Mouse (Mus musculus): ENCODE data around the gene Dcst2. TPM values are rescaled to one million over a fixed set of nuclear protein-coding genes. Genes with fewer than 3 reads are reported as not detected.

The Dcst2 gene
- polyA plus RNA-seq, 1 experiment from 2014 or later = 0.21 TPM

DNA sequence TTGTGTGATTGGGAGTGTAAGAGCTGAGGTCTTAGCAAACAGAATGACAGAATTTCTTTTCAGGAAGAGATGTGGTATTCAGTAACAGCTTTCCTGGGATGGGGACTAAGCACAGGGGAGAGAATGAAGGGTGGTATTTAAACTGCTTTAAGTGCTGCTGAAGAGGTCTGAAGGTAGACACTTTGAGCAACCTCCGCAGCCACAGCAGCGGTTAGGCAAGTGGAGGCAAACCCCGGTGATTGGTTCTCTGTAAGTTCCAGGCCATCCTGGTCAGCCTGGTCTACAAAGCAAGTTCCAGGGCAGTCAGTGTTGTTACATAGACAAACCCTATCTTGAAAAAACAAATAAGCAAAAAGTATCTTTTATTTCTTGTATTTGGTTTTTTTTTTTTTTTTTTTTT lies 58.2 kb downstream of the Dcst2 start:
- Histone ChIP-seq H3K9ac (0 out of 2 replicates have a peak overlapping the region, but pooled peaks have one; percentile 59), H3K36me3 (replicated peaks; ENCODE audit: control insufficient read depth, insufficient read depth) (peaks cover 15% of the 10 kb centered on the region), H3K4me1 (replicated peaks; ENCODE audit: control insufficient read depth, insufficient read depth, low read length) (peaks cover 29% of the 10 kb centered on the region), H3K4me2 (replicated peaks) (peak overlapping the region; percentile 88), H3K4me3 (replicated peaks; ENCODE audit: low read length) (peak overlapping the region; percentile 55; the same call in 1 of the 2 replicates), H3K27ac (peak overlapping the region; percentile 90; the same call in 1 of the 2 replicates), H3K9me3 (ENCODE audit: control insufficient read depth, low read length) (no peaks in the 10 kb centered on the region), H3K27me3 (ENCODE audit: control insufficient read depth, insufficient read depth, low read length) (no peaks in the 10 kb centered on the region)
- DNase-seq (ENCODE audit: low spot score) (no peak), ATAC-seq (ENCODE audit: low FRiP score) (no peak)
- 43% methylated on average over 3 of the region's 3 CpGs for WGBS

DNA sequence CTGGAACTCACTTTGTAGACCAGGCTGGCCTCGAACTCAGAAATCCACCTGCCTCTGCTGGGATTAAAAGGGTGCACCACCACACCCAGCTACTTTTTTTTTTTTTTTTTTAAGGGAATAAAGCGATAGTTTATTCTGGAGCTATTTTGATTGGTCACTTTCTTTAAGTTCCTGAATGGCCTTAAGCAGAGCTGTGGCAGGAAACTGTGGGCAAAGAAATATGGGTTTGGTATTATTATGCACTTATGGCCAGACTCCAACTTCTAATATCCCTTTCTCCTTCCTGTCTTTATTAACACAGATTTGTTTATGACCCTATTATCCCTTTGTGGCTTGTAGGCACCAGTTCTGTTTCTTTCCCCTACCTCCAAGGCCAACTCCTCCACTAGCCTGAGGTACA lies 58.6 kb downstream of the Dcst2 start:
- ATAC-seq (ENCODE audit: low FRiP score) = no peak
- DNase-seq (ENCODE audit: low spot score) = no peak
- H3K27me3 ChIP-seq (ENCODE audit: control insufficient read depth, insufficient read depth, low read length) = no peaks in the 10 kb centered on the region
- H3K4me2 ChIP-seq (replicated peaks) = peak overlapping the region; percentile 56
- no peak overlapping the region for H3K4me3 ChIP-seq (replicated peaks; ENCODE audit: low read length)
- no peak overlapping the region for H3K9ac ChIP-seq
- peaks cover 29% of the 10 kb centered on the region for H3K4me1 ChIP-seq (replicated peaks; ENCODE audit: control insufficient read depth, insufficient read depth, low read length)
- H3K36me3 ChIP-seq (replicated peaks; ENCODE audit: control insufficient read depth, insufficient read depth) = peaks cover 12% of the 10 kb centered on the region; the same call in 1 of the 2 replicates
- 71% methylated on average over 2 of the region's 2 CpGs for WGBS
- peak overlapping the region; percentile 50; the same call in 1 of the 2 replicates for H3K27ac ChIP-seq
- no peaks in the 10 kb centered on the region for H3K9me3 ChIP-seq (ENCODE audit: control insufficient read depth, low read length)

DNA sequence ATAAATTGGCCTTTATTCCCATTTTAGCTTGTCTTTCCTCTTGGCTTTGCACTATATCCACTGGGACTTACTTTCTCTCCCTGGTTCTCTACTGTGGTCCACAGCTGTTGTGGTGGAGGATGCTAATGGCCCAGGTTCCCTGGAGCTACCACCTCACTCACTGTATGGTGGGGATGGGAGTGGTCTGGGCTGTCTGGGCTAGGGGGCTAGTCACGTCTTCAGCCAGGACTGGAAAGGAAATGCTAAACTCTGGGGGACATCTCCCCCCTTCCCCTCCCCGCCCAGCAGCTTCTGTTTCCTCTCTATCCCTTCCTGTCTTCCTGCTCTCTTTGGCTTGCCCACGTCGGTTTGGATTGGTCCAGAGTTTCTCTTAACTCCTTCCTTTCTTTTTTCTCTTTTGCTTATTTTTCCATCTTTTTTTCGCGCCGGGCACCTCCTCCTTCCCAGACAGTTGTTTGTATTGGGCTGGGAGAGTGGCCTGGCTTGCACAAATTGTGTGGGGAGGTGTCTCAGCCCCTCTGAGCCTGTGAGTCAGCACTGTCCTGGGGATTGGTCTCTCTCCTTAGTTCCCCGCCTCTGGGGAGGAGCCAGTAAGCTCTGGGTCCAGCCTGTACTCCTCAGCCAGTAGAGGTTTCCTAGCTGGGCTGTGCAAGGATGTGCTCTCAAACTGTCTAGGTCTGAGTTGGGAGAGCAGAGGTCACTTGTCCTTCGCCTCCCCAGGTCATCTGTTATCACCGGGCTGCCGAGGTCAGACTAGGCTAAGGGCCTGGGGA lies 59.4 kb downstream of the Dcst2 start:
- peak overlapping the region; percentile 57 for H3K9ac ChIP-seq
- peak overlapping the region; percentile 56 for H3K4me2 ChIP-seq (replicated peaks)
- DNase-seq (ENCODE audit: low spot score) (peak; percentile 48), ATAC-seq (ENCODE audit: low FRiP score) (peak; percentile 54; the same call in 1 of the 2 replicates)
- WGBS = 3% methylated on average over 11 of the region's 11 CpGs
- no peaks in the 10 kb centered on the region for H3K27me3 ChIP-seq (ENCODE audit: control insufficient read depth, insufficient read depth, low read length)
- H3K4me1 ChIP-seq (replicated peaks; ENCODE audit: control insufficient read depth, insufficient read depth, low read length) = peaks cover 29% of the 10 kb centered on the region
- no peaks in the 10 kb centered on the region for H3K9me3 ChIP-seq (ENCODE audit: control insufficient read depth, low read length)
- H3K4me3 ChIP-seq (replicated peaks; ENCODE audit: low read length) = peak overlapping the region; percentile 27
- H3K36me3 ChIP-seq (replicated peaks; ENCODE audit: control insufficient read depth, insufficient read depth) = 0 out of 2 replicates have a peak, but pooled peaks cover 7% of the 10 kb centered on the region
- H3K27ac ChIP-seq = peak overlapping the region; percentile 50; the same call in 1 of the 2 replicates

DNA sequence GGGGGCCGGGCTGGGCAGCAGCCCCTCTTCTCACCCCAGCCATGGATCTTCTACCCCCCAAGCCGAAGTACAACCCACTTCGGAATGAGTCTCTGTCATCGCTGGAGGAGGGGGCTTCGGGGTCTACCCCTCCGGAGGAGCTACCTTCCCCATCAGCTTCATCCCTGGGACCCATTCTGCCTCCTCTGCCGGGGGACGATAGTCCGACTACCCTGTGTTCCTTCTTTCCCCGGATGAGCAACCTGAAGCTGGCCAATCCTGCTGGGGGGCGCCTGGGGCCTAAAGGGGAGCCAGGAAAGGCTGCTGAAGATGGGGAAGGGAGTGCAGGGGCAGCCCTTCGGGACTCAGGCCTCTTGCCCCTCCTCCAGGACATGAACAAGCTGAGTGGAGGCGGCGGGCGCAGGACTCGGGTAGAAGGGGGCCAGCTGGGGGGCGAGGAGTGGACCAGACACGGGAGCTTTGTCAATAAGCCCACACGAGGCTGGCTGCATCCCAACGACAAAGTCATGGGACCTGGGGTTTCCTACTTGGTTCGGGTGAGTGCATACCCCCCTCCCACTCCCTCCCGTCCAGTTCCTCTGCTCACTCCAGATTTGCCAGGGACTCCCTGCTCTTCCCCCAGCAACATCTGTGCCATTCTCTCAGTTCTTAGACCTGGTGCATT lies 60.2 kb downstream of the Dcst2 start:
- no peaks in the 10 kb centered on the region for H3K27me3 ChIP-seq (ENCODE audit: control insufficient read depth, insufficient read depth, low read length)
- DNase-seq (ENCODE audit: low spot score) (no peak), ATAC-seq (ENCODE audit: low FRiP score) (no peak)
- H3K9me3 ChIP-seq (ENCODE audit: control insufficient read depth, low read length) = no peaks in the 10 kb centered on the region
- H3K9ac ChIP-seq = peak overlapping the region; percentile 57
- peaks cover 14% of the 10 kb centered on the region for H3K36me3 ChIP-seq (replicated peaks; ENCODE audit: control insufficient read depth, insufficient read depth)
- H3K4me3 ChIP-seq (replicated peaks; ENCODE audit: low read length) = peak overlapping the region; percentile 27
- whole genome bisulfite sequencing = 11% methylated on average over 21 of the region's 22 CpGs
- peak overlapping the region; percentile 16; the same call in 1 of the 2 replicates for H3K27ac ChIP-seq
- H3K4me2 ChIP-seq (replicated peaks) = peak overlapping the region; percentile 56
- H3K4me1 ChIP-seq (replicated peaks; ENCODE audit: control insufficient read depth, insufficient read depth, low read length) = peaks cover 29% of the 10 kb centered on the region

DNA sequence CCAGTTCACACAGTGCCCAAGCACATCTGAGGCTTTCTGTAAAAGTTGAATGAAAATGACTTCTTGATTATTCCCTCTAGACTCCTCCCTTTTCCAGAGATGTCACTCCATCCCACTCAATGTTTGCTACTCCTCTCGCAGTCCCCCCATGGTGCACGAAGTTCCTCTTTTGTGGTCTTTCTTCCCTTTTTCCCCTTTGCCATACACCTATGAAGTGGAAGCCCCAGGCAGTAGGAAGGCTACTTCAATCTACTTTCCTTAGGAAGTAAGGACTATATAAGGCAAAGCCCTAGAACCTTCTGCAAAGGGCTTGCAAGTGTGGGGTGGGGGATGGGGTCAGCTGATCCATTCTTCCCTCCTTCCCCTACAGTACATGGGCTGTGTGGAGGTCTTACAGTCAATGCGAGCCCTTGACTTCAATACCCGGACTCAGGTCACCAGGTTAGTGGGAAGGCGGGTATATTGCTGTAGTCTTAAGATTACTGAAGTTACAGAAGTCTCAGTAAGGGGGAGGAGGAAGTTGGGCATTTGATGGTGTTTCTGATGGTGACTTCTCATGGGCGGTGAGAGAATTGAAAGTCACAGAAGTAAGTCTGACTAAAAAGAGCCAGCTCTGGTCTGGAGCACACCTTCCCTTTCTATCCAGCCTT lies 60.9 kb downstream of the Dcst2 start:
- no peak overlapping the region for H3K27ac ChIP-seq
- H3K4me1 ChIP-seq (replicated peaks; ENCODE audit: control insufficient read depth, insufficient read depth, low read length) = peaks cover 24% of the 10 kb centered on the region
- DNase-seq (ENCODE audit: low spot score) (no peak), ATAC-seq (ENCODE audit: low FRiP score) (no peak)
- peak overlapping the region; percentile 56 for H3K4me2 ChIP-seq (replicated peaks)
- H3K36me3 ChIP-seq (replicated peaks; ENCODE audit: control insufficient read depth, insufficient read depth) = peaks cover 22% of the 10 kb centered on the region
- peak overlapping the region; percentile 27; the same call in 1 of the 2 replicates for H3K4me3 ChIP-seq (replicated peaks; ENCODE audit: low read length)
- no peaks in the 10 kb centered on the region for H3K9me3 ChIP-seq (ENCODE audit: control insufficient read depth, low read length)
- 71% methylated on average over 6 of the region's 6 CpGs for WGBS
- H3K9ac ChIP-seq = no peak overlapping the region
- no peaks in the 10 kb centered on the region for H3K27me3 ChIP-seq (ENCODE audit: control insufficient read depth, insufficient read depth, low read length)

DNA sequence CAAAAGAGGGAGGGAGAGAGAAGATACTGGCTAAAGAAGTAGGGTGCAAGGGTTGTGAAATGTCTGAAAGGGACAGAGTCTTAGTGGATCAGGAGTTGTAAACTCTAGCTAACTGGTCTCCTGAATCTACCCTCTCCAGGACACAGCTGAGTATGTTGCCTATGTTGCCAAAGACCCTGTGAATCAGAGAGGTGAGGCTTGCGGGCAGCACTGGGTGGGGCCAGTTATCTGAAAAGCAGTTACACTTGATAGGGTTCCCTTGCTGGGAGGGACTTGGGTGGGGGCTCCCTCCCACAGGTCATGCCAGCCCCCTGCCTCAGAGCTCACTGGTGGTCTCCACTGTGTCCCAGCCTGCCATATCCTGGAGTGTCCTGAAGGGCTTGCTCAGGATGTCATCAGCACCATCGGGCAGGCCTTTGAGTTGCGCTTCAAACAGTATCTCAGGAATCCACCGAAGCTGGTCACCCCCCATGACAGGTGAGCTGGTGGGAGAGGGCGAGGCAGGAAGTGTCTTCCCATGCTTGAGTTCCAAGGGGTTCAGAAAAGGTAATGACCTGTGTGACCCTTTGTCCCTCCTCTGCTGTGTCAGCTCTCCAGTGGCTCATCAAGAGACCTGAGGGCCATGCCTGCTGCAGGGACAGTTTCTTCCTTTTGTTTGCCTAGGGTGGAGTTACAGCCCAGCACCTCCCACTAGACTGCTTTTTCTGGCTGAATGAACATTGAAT lies 62.8 kb downstream of the Dcst2 start:
- Histone ChIP-seq H3K9me3 (ENCODE audit: control insufficient read depth, low read length) (no peaks in the 10 kb centered on the region), H3K4me3 (replicated peaks; ENCODE audit: low read length) (no peak overlapping the region), H3K27me3 (ENCODE audit: control insufficient read depth, insufficient read depth, low read length) (no peaks in the 10 kb centered on the region), H3K27ac (no peak overlapping the region), H3K4me1 (replicated peaks; ENCODE audit: control insufficient read depth, insufficient read depth, low read length) (peaks cover 18% of the 10 kb centered on the region), H3K4me2 (replicated peaks) (no peak overlapping the region), H3K9ac (no peak overlapping the region), H3K36me3 (replicated peaks; ENCODE audit: control insufficient read depth, insufficient read depth) (peaks cover 27% of the 10 kb centered on the region)
- DNase-seq (ENCODE audit: low spot score) = no peak
- 88% methylated on average over 5 of the region's 5 CpGs for WGBS
- no peak for ATAC-seq (ENCODE audit: low FRiP score)

DNA sequence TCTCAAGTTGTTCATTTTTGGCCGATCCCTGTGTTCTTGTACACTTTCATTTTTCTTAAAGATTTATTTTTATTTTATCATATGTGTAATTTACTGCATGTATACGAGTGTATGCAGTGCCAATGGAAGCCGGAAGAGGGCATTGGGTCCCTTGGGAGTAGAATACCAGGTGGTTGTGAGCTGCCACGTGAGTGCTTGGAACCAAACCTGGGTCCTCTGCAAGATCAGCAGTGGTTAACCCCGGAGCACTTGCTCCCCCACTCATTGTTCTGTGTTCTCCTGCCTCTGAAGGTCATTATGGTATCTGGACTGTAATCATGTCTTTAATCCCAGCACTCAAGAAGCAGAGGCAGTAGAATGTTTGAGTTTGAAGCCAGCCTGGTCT lies 63.4 kb downstream of the Dcst2 start:
- no peak overlapping the region for H3K4me3 ChIP-seq (replicated peaks; ENCODE audit: low read length)
- no peak overlapping the region for H3K4me2 ChIP-seq (replicated peaks)
- 87% methylated on average over 5 of the region's 5 CpGs for WGBS
- ATAC-seq (ENCODE audit: low FRiP score) (no peak), DNase-seq (ENCODE audit: low spot score) (no peak)
- no peak overlapping the region for H3K27ac ChIP-seq
- peaks cover 27% of the 10 kb centered on the region for H3K36me3 ChIP-seq (replicated peaks; ENCODE audit: control insufficient read depth, insufficient read depth)
- H3K9me3 ChIP-seq (ENCODE audit: control insufficient read depth, low read length) = no peaks in the 10 kb centered on the region
- peaks cover 14% of the 10 kb centered on the region for H3K4me1 ChIP-seq (replicated peaks; ENCODE audit: control insufficient read depth, insufficient read depth, low read length)
- no peak overlapping the region for H3K9ac ChIP-seq
- H3K27me3 ChIP-seq (ENCODE audit: control insufficient read depth, insufficient read depth, low read length) = no peaks in the 10 kb centered on the region

DNA sequence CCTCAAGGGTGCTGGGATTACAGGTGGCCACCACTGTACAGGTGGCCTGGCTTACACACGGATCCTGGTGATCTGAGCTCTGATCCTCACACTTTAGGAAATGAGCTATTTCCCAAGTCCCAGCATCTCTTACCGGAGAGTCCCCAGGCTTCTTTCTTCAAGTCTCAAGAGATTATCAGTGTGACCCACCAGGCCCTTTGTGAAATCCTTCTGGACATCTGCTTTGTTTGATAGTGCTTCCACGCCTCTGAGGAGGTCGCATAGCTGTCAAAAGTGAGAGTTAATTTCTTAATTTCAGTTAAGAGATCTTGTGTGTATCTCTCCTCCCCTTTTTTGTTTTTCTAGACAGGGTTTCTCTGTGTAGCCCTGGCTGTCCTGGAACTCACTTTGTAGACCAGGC lies 64.1 kb downstream of the Dcst2 start:
- DNase-seq (ENCODE audit: low spot score) = no peak
- Histone ChIP-seq H3K4me2 (replicated peaks) (no peak overlapping the region), H3K36me3 (replicated peaks; ENCODE audit: control insufficient read depth, insufficient read depth) (peaks cover 27% of the 10 kb centered on the region), H3K27ac (no peak overlapping the region), H3K4me1 (replicated peaks; ENCODE audit: control insufficient read depth, insufficient read depth, low read length) (peaks cover 14% of the 10 kb centered on the region), H3K4me3 (replicated peaks; ENCODE audit: low read length) (no peak overlapping the region), H3K27me3 (ENCODE audit: control insufficient read depth, insufficient read depth, low read length) (no peaks in the 10 kb centered on the region), H3K9ac (no peak overlapping the region), H3K9me3 (ENCODE audit: control insufficient read depth, low read length) (no peaks in the 10 kb centered on the region)
- no peak for ATAC-seq (ENCODE audit: low FRiP score)
- WGBS = 88% methylated on average over 4 of the region's 4 CpGs
